Mouse (Mus musculus) central nervous system, embryonic 18 days (tissue): Measurements from ENCODE around the gene Tmem273. TPM values are rescaled to one million over a fixed set of nuclear protein-coding genes. Genes with fewer than 3 reads are reported as not detected.

Experiments
- polyA plus RNA-seq: library from polyadenylated mRNA; depleted of rRNA; stranded (reverse); fragments of >200 nt; gene quantifications from 2 replicates; pipeline ENCODE4 v1.2.3, GENCODE M21; 2012; rRNA removed

The Tmem273 gene
- polyA plus RNA-seq, result 0.52 and 0.63 TPM in 2 replicates

GRCm38 (mm10) chr14:32785556-32786130, at the start of gene Tmem273:
TSS of gene Tmem273 (plus strand) at chr14:32785963.

GRCm38 (mm10) chr14:32833847-32834246, 48.1 kb downstream of the Tmem273 start, which contains the start of gene Fam170b:
TSS of gene Fam170b (plus strand) at chr14:32833962.

GRCm38 (mm10) chr14:32856681-32857328, 71.0 kb downstream of the Tmem273 start, which contains the start of gene Vstm4:
TSS of gene Vstm4 (plus strand) at chr14:32856756.

Other genes starting within 250 kb of the Tmem273 start
- gene Prrxl1, start 186.6 kb upstream of the Tmem273 start, polyA plus RNA-seq, result 0.51 and 2.2 TPM in 2 replicates
- 0.01 and 0.13 TPM in 2 replicates for gene 3425401B19Rik, start 100.7 kb upstream of the Tmem273 start, polyA plus RNA-seq
- gene Fam170b, start 48.0 kb downstream of the Tmem273 start, polyA plus RNA-seq, result 0.04 TPM in 1 of 2 replicates, not detected in the other
- 5.5 and 6.4 TPM in 2 replicates for gene Vstm4, start 70.8 kb downstream of the Tmem273 start, polyA plus RNA-seq
- 0.52 and 0.59 TPM in 2 replicates for gene Lrrc18, start 205.4 kb downstream of the Tmem273 start, polyA plus RNA-seq